Mouse (Mus musculus) adrenal gland, postnatal 4 days (tissue): ENCODE measurements around the gene Selenof. TPM values are rescaled to one million over a fixed set of nuclear protein-coding genes. Genes with fewer than 3 reads are reported as not detected.

Experiments
- DNase-seq, 2 experiments: peaks; one replicate each; pipeline ENCODE4 v3.0.0; 2021 to 2022; ENCODE audit warnings: low spot score in 2 of 2, mixed read lengths in 2 of 2
- total RNA-seq, 2 experiments: library from RNA; stranded (reverse); gene quantifications; 2 replicates each; pipeline ENCODE4 v1.2.3; 2021

Selenof gene
- total RNA-seq, 2 experiments from 2014 or later, result 288 to 291 TPM

GRCm38 (mm10) chr3:144561511-144562250, 8.4 kb upstream of the Selenof start:
- DNase-seq, result no peak

- DNase-seq, result no peak
Measured at GRCm38 (mm10) chr3:144563916-144564315, 6.2 kb upstream of the Selenof start.

- DNase-seq, result no peak
Measured at GRCm38 (mm10) chr3:144565212-144565611, 4.9 kb upstream of the Selenof start.

GRCm38 (mm10) chr3:144568861-144569361, 1.2 kb upstream of the Selenof start:
- DNase-seq, result no peak

- peak; percentile 24 to 28 for DNase-seq
Measured at GRCm38 (mm10) chr3:144569401-144569971, 618 bp upstream of the Selenof start.

GRCm38 (mm10) chr3:144570816-144571487, 848 bp downstream of the Selenof start:
- no peak for DNase-seq

GRCm38 (mm10) chr3:144574256-144574655, 4.2 kb downstream of the Selenof start:
- DNase-seq, result no peak

GRCm38 (mm10) chr3:144577366-144578340, 7.5 kb downstream of the Selenof start:
- no peak for DNase-seq

- no peak for DNase-seq
Measured at GRCm38 (mm10) chr3:144578921-144579320, 8.8 kb downstream of the Selenof start.

- DNase-seq, result no peak
Measured at GRCm38 (mm10) chr3:144579796-144580195, 9.7 kb downstream of the Selenof start.

- DNase-seq, result no peak
Measured at GRCm38 (mm10) chr3:144580281-144580680, 10.2 kb downstream of the Selenof start.

- no peak for DNase-seq
Measured at GRCm38 (mm10) chr3:144581842-144582241, 11.7 kb downstream of the Selenof start.

- no peak for DNase-seq
Measured at GRCm38 (mm10) chr3:144582306-144582705, 12.2 kb downstream of the Selenof start.

GRCm38 (mm10) chr3:144583789-144584188, 13.7 kb downstream of the Selenof start:
- no peak for DNase-seq

- DNase-seq, result no peak
Measured at GRCm38 (mm10) chr3:144584789-144585553, 14.9 kb downstream of the Selenof start.

GRCm38 (mm10) chr3:144586731-144587130, 16.6 kb downstream of the Selenof start:
- DNase-seq, result no peak

- DNase-seq, result no peak
Measured at GRCm38 (mm10) chr3:144589189-144589890, 19.2 kb downstream of the Selenof start.

GRCm38 (mm10) chr3:144592992-144593785, 23.1 kb downstream of the Selenof start:
- no peak for DNase-seq

- no peak for DNase-seq
Measured at GRCm38 (mm10) chr3:144597121-144597520, 27.0 kb downstream of the Selenof start.
